Mouse (Mus musculus): ENCODE results near the gene Gprin3. TPM values are rescaled to one million over a fixed set of nuclear protein-coding genes. Genes with fewer than 3 reads are reported as not detected.

Gprin3 gene
- total and polyA plus RNA-seq, 2 experiments: 1.9 to 26.9 TPM

- H3K4me3 ChIP-seq (ENCODE audit: insufficient read depth, low read depth, low read length): no peak overlapping the region
- no peaks in the 10 kb centered on the region for H3K27me3 ChIP-seq (ENCODE audit: control insufficient read depth, insufficient read depth, low read length)
- no peak overlapping the region; the same call in 1 of the 2 replicates for H3K9ac ChIP-seq (ENCODE audit: low read depth, low read length)
- peaks cover 31% of the 10 kb centered on the region for H3K4me1 ChIP-seq (ENCODE audit: control insufficient read depth, insufficient read depth, low read length)
- H3K27ac ChIP-seq (replicated peaks; ENCODE audit: insufficient read depth, low read depth, low read length): peak overlapping the region; percentile 89
- peaks cover 4% of the 10 kb centered on the region for H3K36me3 ChIP-seq (ENCODE audit: control insufficient read depth, insufficient read depth, low read length)
- peak; percentile 99 for DNase-seq (ENCODE audit: extremely low read depth, low read depth, low spot score)
- H3K79me2 ChIP-seq (ENCODE audit: control insufficient read depth, insufficient read depth, low read length): peaks cover 26% of the 10 kb centered on the region; the same call in 1 of the 2 replicates
- WGBS: 33% methylated on average over 6 of the region's 6 CpGs
- TF ChIP-seq POLR2A (IDR thresholded peaks at IDR 0.05; ENCODE audit: extremely low read depth, insufficient read depth, low read length) (no peak), CTCF (IDR thresholded peaks at IDR 0.05; ENCODE audit: low read depth, low read length) (no peak)
These were observed 11.3 kb downstream of the Gprin3 start for GRCm38 (mm10) chr6:59414816-59415215.

- peak; percentile 66 for DNase-seq (ENCODE audit: extremely low read depth, low read depth, low spot score)
- WGBS: 27% methylated on average over 13 of the region's 13 CpGs
- H3K9ac ChIP-seq (ENCODE audit: low read depth, low read length): peak overlapping the region; percentile 46; the same call in 1 of the 2 replicates
These were observed 13.4 kb downstream of the Gprin3 start for GRCm38 (mm10) chr6:59412417-59413346.

GRCm38 (mm10) chr6:59409001-59409700, 16.9 kb downstream of the Gprin3 start:
- Histone ChIP-seq H3K27me3 (ENCODE audit: control insufficient read depth, insufficient read depth, low read length) (no peaks in the 10 kb centered on the region), H3K27ac (replicated peaks; ENCODE audit: insufficient read depth, low read depth, low read length) (no peak overlapping the region), H3K9ac (ENCODE audit: low read depth, low read length) (no peak overlapping the region), H3K79me2 (ENCODE audit: control insufficient read depth, insufficient read depth, low read length) (peaks cover 28% of the 10 kb centered on the region; the same call in 1 of the 2 replicates), H3K4me3 (ENCODE audit: insufficient read depth, low read depth, low read length) (no peak overlapping the region), H3K4me1 (ENCODE audit: control insufficient read depth, insufficient read depth, low read length) (peaks cover 14% of the 10 kb centered on the region), H3K36me3 (ENCODE audit: control insufficient read depth, insufficient read depth, low read length) (peaks cover 3% of the 10 kb centered on the region; the same call in 1 of the 2 replicates)
- TF ChIP-seq POLR2A (IDR thresholded peaks at IDR 0.05; ENCODE audit: extremely low read depth, insufficient read depth, low read length): no peak
- no peak for TF ChIP-seq CTCF (IDR thresholded peaks at IDR 0.05; ENCODE audit: low read depth, low read length)
- DNase-seq (ENCODE audit: extremely low read depth, low read depth, low spot score): no peak
- WGBS: 63% methylated on average over 3 of the region's 3 CpGs

More at GRCm38 (mm10) chr6:59412417-59413346, 13.4 kb downstream of the Gprin3 start:
- H3K4me3 ChIP-seq (ENCODE audit: insufficient read depth, low read depth, low read length): no peak overlapping the region
- H3K27me3 ChIP-seq (ENCODE audit: control insufficient read depth, insufficient read depth, low read length): no peaks in the 10 kb centered on the region
- peaks cover 24% of the 10 kb centered on the region for H3K4me1 ChIP-seq (ENCODE audit: control insufficient read depth, insufficient read depth, low read length)
- no peaks in the 10 kb centered on the region; the same call in none of the 2 replicates for H3K36me3 ChIP-seq (ENCODE audit: control insufficient read depth, insufficient read depth, low read length)
- H3K79me2 ChIP-seq (ENCODE audit: control insufficient read depth, insufficient read depth, low read length): peaks cover 33% of the 10 kb centered on the region; the same call in 1 of the 2 replicates
- TF ChIP-seq POLR2A (IDR thresholded peaks at IDR 0.05; ENCODE audit: extremely low read depth, insufficient read depth, low read length) (no peak), CTCF (IDR thresholded peaks at IDR 0.05; ENCODE audit: low read depth, low read length) (no peak)
- H3K27ac ChIP-seq (replicated peaks; ENCODE audit: insufficient read depth, low read depth, low read length): peak overlapping the region; percentile 63

- Histone ChIP-seq H3K9ac (ENCODE audit: low read depth, low read length) (no peak overlapping the region), H3K27ac (replicated peaks; ENCODE audit: insufficient read depth, low read depth, low read length) (no peak overlapping the region), H3K4me1 (ENCODE audit: control insufficient read depth, insufficient read depth, low read length) (peaks cover 3% of the 10 kb centered on the region), H3K79me2 (ENCODE audit: control insufficient read depth, insufficient read depth, low read length) (peaks cover 23% of the 10 kb centered on the region; the same call in 1 of the 2 replicates), H3K27me3 (ENCODE audit: control insufficient read depth, insufficient read depth, low read length) (no peaks in the 10 kb centered on the region), H3K36me3 (ENCODE audit: control insufficient read depth, insufficient read depth, low read length) (peaks cover 3% of the 10 kb centered on the region; the same call in 1 of the 2 replicates), H3K4me3 (ENCODE audit: insufficient read depth, low read depth, low read length) (no peak overlapping the region)
- DNase-seq (ENCODE audit: extremely low read depth, low read depth, low spot score): no peak
- WGBS: 76% methylated on average over 4 of the region's 4 CpGs
- TF ChIP-seq POLR2A (IDR thresholded peaks at IDR 0.05; ENCODE audit: extremely low read depth, insufficient read depth, low read length): no peak
- TF ChIP-seq CTCF (IDR thresholded peaks at IDR 0.05; ENCODE audit: low read depth, low read length): no peak
These were observed 18.6 kb downstream of the Gprin3 start for GRCm38 (mm10) chr6:59407482-59407997.

GRCm38 (mm10) chr6:59390208-59390607, 35.9 kb downstream of the Gprin3 start:
- no peak for TF ChIP-seq POLR2A (IDR thresholded peaks at IDR 0.05; ENCODE audit: extremely low read depth, insufficient read depth, low read length)
- TF ChIP-seq CTCF (IDR thresholded peaks at IDR 0.05; ENCODE audit: low read depth, low read length): no peak
- Histone ChIP-seq H3K27me3 (ENCODE audit: control insufficient read depth, insufficient read depth, low read length) (no peaks in the 10 kb centered on the region), H3K36me3 (ENCODE audit: control insufficient read depth, insufficient read depth, low read length) (peaks cover 2% of the 10 kb centered on the region), H3K27ac (replicated peaks; ENCODE audit: insufficient read depth, low read depth, low read length) (no peak overlapping the region), H3K79me2 (ENCODE audit: control insufficient read depth, insufficient read depth, low read length) (peaks cover 13% of the 10 kb centered on the region), H3K4me3 (ENCODE audit: insufficient read depth, low read depth, low read length) (no peak overlapping the region), H3K4me1 (ENCODE audit: control insufficient read depth, insufficient read depth, low read length) (no peaks in the 10 kb centered on the region), H3K9ac (ENCODE audit: low read depth, low read length) (no peak overlapping the region)
- DNase-seq (ENCODE audit: extremely low read depth, low read depth, low spot score): no peak
- 77% methylated on average over 3 of the region's 3 CpGs for WGBS

Data from liver, adult 2 months (tissue).